Mouse (Mus musculus) left cerebral cortex, postnatal 14 days (tissue): ENCODE results near the gene Hpse2. TPM values are rescaled to one million over a fixed set of nuclear protein-coding genes. Genes with fewer than 3 reads are reported as not detected.
A peak's percentile ranks its signal among the peaks of the same experiment; 100 is the strongest.

Source experiments
- DNase-seq, 2 experiments: peaks; one replicate each; pipeline ENCODE4 v3.0.0; 2021 to 2022; ENCODE audit warnings: low spot score in 2 of 2, mixed read lengths in 1 of 2
- intact Hi-C: fragments of 180-260 bp; cut with DNase I; formaldehyde crosslinking; loops from one replicate; pipeline ENCODE4 v1.15.1; 2025
- total RNA-seq, 2 experiments: library from RNA; stranded (reverse); gene quantifications; 2 replicates each; pipeline ENCODE4 v1.2.3; 2021

Gene Hpse2
- total RNA-seq, 2 experiments from 2014 or later = 0.18 to 0.27 TPM

GRCm38 (mm10) chr19:42752363-42752931 is 635.7 kb downstream of the Hpse2 start, which contains the start of gene Pyroxd2:
Pyroxd2 (minus strand) TSS chr19:42752775.
- peak; percentile 54 to 65 for DNase-seq
- intact Hi-C loops = no loop called here

GRCm38 (mm10) chr19:42750196-42750595 is 638.0 kb downstream of the Hpse2 start:
- no peak for DNase-seq
- intact Hi-C loops = no loop called here

- intact Hi-C loops = loop anchor here (10.0 kb wide), 2 partner anchors 292 to 432 kb away; no protein-coding TSS in a partner anchor
These were observed 641.5 kb downstream of the Hpse2 start for GRCm38 (mm10) chr19:42746702-42747101.

GRCm38 (mm10) chr19:42745869-42746224 is 642.3 kb downstream of the Hpse2 start:
- no peak for DNase-seq
- intact Hi-C loops = loop anchor here (2.0 to 10.0 kb wide), 3 partner anchors 85 to 431 kb away; no protein-coding TSS in a partner anchor

More at GRCm38 (mm10) chr19:42746702-42747101, 641.5 kb downstream of the Hpse2 start:
- no peak for DNase-seq

- no peak for DNase-seq
- intact Hi-C loops = loop anchor here (2.0 to 10.0 kb wide), 3 partner anchors 84 to 430 kb away; no protein-coding TSS in a partner anchor
These were observed 642.9 kb downstream of the Hpse2 start for GRCm38 (mm10) chr19:42745084-42745868.

GRCm38 (mm10) chr19:42744162-42744586 is 644.0 kb downstream of the Hpse2 start:
- peak; percentile 66 to 77 for DNase-seq
- intact Hi-C loops = loop anchor here (2.0 to 10.0 kb wide), 4 partner anchors 83 to 429 kb away; no protein-coding TSS in a partner anchor

- intact Hi-C loops = loop anchor here (5.0 to 10.0 kb wide), 3 partner anchors 156 to 428 kb away; no protein-coding TSS in a partner anchor
- DNase-seq = no peak
These were observed 644.9 kb downstream of the Hpse2 start for GRCm38 (mm10) chr19:42743261-42743660.

GRCm38 (mm10) chr19:42741884-42742283 is 646.3 kb downstream of the Hpse2 start:
- intact Hi-C loops = loop anchor here (5.0 to 10.0 kb wide), 3 partner anchors 155 to 427 kb away; no protein-coding TSS in a partner anchor

GRCm38 (mm10) chr19:42740163-42740899 is 647.8 kb downstream of the Hpse2 start:
- intact Hi-C loops = loop anchor here (5.0 to 10.0 kb wide), 3 partner anchors 153 to 426 kb away; no protein-coding TSS in a partner anchor
- DNase-seq = no peak

More at GRCm38 (mm10) chr19:42741884-42742283, 646.3 kb downstream of the Hpse2 start:
- peak; percentile 52 to 76 for DNase-seq

GRCm38 (mm10) chr19:42739734-42740133 is 648.4 kb downstream of the Hpse2 start:
- intact Hi-C loops = loop anchor here (5.0 to 10.0 kb wide), 3 partner anchors 152 to 425 kb away; no protein-coding TSS in a partner anchor
- DNase-seq = no peak

- intact Hi-C loops = no loop called here
These were observed 650.4 kb downstream of the Hpse2 start for GRCm38 (mm10) chr19:42737753-42738152.

More at GRCm38 (mm10) chr19:42737753-42738152, 650.4 kb downstream of the Hpse2 start:
- DNase-seq = no peak

Other genes with a start within 250 kb of the Hpse2 start
- gene Cnnm1, start 52.1 kb upstream of the Hpse2 start, total RNA-seq = 10 to 100 TPM; 73.1 to 76.9 TPM
- gene Got1, start 136.2 kb upstream of the Hpse2 start, total RNA-seq = 100 to 1,000 TPM; 324 to 342 TPM
- gene Nkx2-3, start 224.0 kb upstream of the Hpse2 start, total RNA-seq = not detected